Mouse (Mus musculus) kidney, embryonic 15.5 days (tissue): ENCODE results near the gene Stx7. TPM values are rescaled to one million over a fixed set of nuclear protein-coding genes. Genes with fewer than 3 reads are reported as not detected.
A peak's percentile ranks its signal among the peaks of the same experiment; 100 is the strongest.

Experiments
- ATAC-seq: fragments of 200-750 bp; cut with Nextera tagmentation; replicated peaks from 2 replicates; pipeline ENCODE4 v1.8.0; 2017; ENCODE audit warnings: moderate TSS enrichment; ENCODE audit not compliant: low FRiP score
- H3K27ac ChIP-seq: fragments of 300-500 bp; sonication (generic); 2 replicates; pipeline ENCODE4 v1.5.1; 2015; ENCODE audit warnings: mild to moderate bottlenecking, inconsistent platforms
- H3K27me3 ChIP-seq: fragments of 300-500 bp; sonication (generic); 2 replicates; pipeline ENCODE4 v1.6.1; 2015; ENCODE audit warnings: inconsistent platforms
- H3K36me3 ChIP-seq: fragments of 300-500 bp; sonication (generic); 2 replicates; pipeline ENCODE4 v1.6.1; 2015; ENCODE audit warnings: inconsistent platforms
- H3K4me1 ChIP-seq: fragments of 300-500 bp; sonication (generic); 2 replicates; pipeline ENCODE4 v1.6.1; 2015; ENCODE audit warnings: inconsistent platforms
- H3K4me2 ChIP-seq: fragments of 300-500 bp; sonication (generic); 2 replicates; pipeline ENCODE4 v1.6.1; 2015; ENCODE audit warnings: moderate library complexity, mild to moderate bottlenecking, inconsistent platforms
- H3K4me3 ChIP-seq: fragments of 300-500 bp; sonication (generic); replicated peaks from 2 replicates; pipeline ENCODE4 v1.5.1; 2015; ENCODE audit warnings: mild to moderate bottlenecking, inconsistent platforms
- H3K9ac ChIP-seq: fragments of 300-500 bp; sonication (generic); 2 replicates; pipeline ENCODE4 v1.6.1; 2015; ENCODE audit warnings: mild to moderate bottlenecking, inconsistent platforms
- H3K9me3 ChIP-seq: fragments of 300-500 bp; sonication (generic); replicated peaks from 2 replicates; pipeline ENCODE4 v1.6.1; 2016; ENCODE audit warnings: inconsistent platforms
- WGBS: fragments of 180-500 bp; shearing (Covaris S2); methylation state at CpG from one replicate; pipeline ENCODE4 v1.1.7; 2015; ENCODE audit warnings: mixed read lengths; 5-methylcytosine and 5-hydroxymethylcytosine counted together
- polyA plus RNA-seq: library from polyadenylated mRNA; unstranded; fragments of >200 nt; fragmentation: Nextera tagmentation; extraction: Ambion mirVana; gene quantifications from 2 replicates; pipeline ENCODE4 v1.2.1, GENCODE M21; 2015

Gene Stx7
- polyA plus RNA-seq, 1 experiment from 2014 or later: 108 TPM

- Histone ChIP-seq H3K36me3 (no peaks in the 10 kb centered on the region), H3K27ac (no peak overlapping the region), H3K4me1 (0 out of 2 replicates have a peak, but pooled peaks cover 5% of the 10 kb centered on the region), H3K9me3 (no peaks in the 10 kb centered on the region), H3K4me3 (no peak overlapping the region), H3K4me2 (no peak overlapping the region), H3K9ac (no peak overlapping the region), H3K27me3 (no peaks in the 10 kb centered on the region)
- WGBS: 92% methylated on average over 4 of the region's 4 CpGs
- ATAC-seq: no peak
Observed at GRCm38 (mm10) chr10:24171906-24172459, 22.9 kb downstream of the Stx7 start.

GRCm38 (mm10) chr10:24173210-24174001 is 24.3 kb downstream of the Stx7 start:
- Histone ChIP-seq H3K4me2 (no peak overlapping the region), H3K36me3 (no peaks in the 10 kb centered on the region), H3K27ac (no peak overlapping the region), H3K4me3 (no peak overlapping the region), H3K4me1 (0 out of 2 replicates have a peak, but pooled peaks cover 5% of the 10 kb centered on the region), H3K9me3 (no peaks in the 10 kb centered on the region), H3K9ac (no peak overlapping the region), H3K27me3 (no peaks in the 10 kb centered on the region)
- 34% methylated on average over 10 of the region's 10 CpGs for WGBS
- ATAC-seq: peak; percentile 74

- no peaks in the 10 kb centered on the region for H3K27me3 ChIP-seq
- no peak overlapping the region for H3K27ac ChIP-seq
- no peaks in the 10 kb centered on the region for H3K9me3 ChIP-seq
- H3K36me3 ChIP-seq: peaks cover 25% of the 10 kb centered on the region
- no peak overlapping the region for H3K9ac ChIP-seq
- no peak overlapping the region for H3K4me2 ChIP-seq
- H3K4me3 ChIP-seq: no peak overlapping the region
- ATAC-seq: no peak
- 53% methylated on average over 7 of the region's 7 CpGs for WGBS
- H3K4me1 ChIP-seq: no peaks in the 10 kb centered on the region
Observed at GRCm38 (mm10) chr10:24190392-24190791, 41.3 kb downstream of the Stx7 start.

- H3K4me1 ChIP-seq: no peaks in the 10 kb centered on the region
- no peaks in the 10 kb centered on the region for H3K9me3 ChIP-seq
- peaks cover 11% of the 10 kb centered on the region; the same call in 1 of the 2 replicates for H3K36me3 ChIP-seq
- no peak for ATAC-seq
- H3K9ac ChIP-seq: no peak overlapping the region
- H3K27ac ChIP-seq: no peak overlapping the region
- H3K27me3 ChIP-seq: no peaks in the 10 kb centered on the region
- WGBS: 63% methylated on average over 1 of the region's 1 CpGs
- H3K4me3 ChIP-seq: no peak overlapping the region
- H3K4me2 ChIP-seq: no peak overlapping the region
Observed at GRCm38 (mm10) chr10:24191977-24192376, 42.9 kb downstream of the Stx7 start.

- no peak overlapping the region for H3K4me3 ChIP-seq
- 32% methylated on average over 12 of the region's 12 CpGs for WGBS
- ATAC-seq: no peak
- no peaks in the 10 kb centered on the region for H3K4me1 ChIP-seq
- H3K27me3 ChIP-seq: no peaks in the 10 kb centered on the region
- H3K9ac ChIP-seq: no peak overlapping the region
- no peaks in the 10 kb centered on the region for H3K9me3 ChIP-seq
- H3K4me2 ChIP-seq: no peak overlapping the region
- H3K27ac ChIP-seq: no peak overlapping the region
- no peaks in the 10 kb centered on the region for H3K36me3 ChIP-seq
Observed at GRCm38 (mm10) chr10:24199303-24199702, 50.2 kb downstream of the Stx7 start.

GRCm38 (mm10) chr10:24200099-24200498 is 51.0 kb downstream of the Stx7 start:
- no peak overlapping the region for H3K9ac ChIP-seq
- no peaks in the 10 kb centered on the region for H3K27me3 ChIP-seq
- H3K36me3 ChIP-seq: no peaks in the 10 kb centered on the region
- no peaks in the 10 kb centered on the region for H3K4me1 ChIP-seq
- H3K27ac ChIP-seq: no peak overlapping the region
- 79% methylated on average over 3 of the region's 3 CpGs for WGBS
- no peak overlapping the region for H3K4me2 ChIP-seq
- ATAC-seq: no peak
- no peak overlapping the region for H3K4me3 ChIP-seq
- H3K9me3 ChIP-seq: no peaks in the 10 kb centered on the region

GRCm38 (mm10) chr10:24210075-24210474 is 61.0 kb downstream of the Stx7 start:
- no peak overlapping the region for H3K4me2 ChIP-seq
- no peak overlapping the region for H3K9ac ChIP-seq
- no peaks in the 10 kb centered on the region for H3K4me1 ChIP-seq
- H3K4me3 ChIP-seq: no peak overlapping the region
- no peaks in the 10 kb centered on the region for H3K27me3 ChIP-seq
- no peak for ATAC-seq
- 86% methylated on average over 6 of the region's 6 CpGs for WGBS
- no peaks in the 10 kb centered on the region for H3K9me3 ChIP-seq
- no peak overlapping the region for H3K27ac ChIP-seq
- H3K36me3 ChIP-seq: no peaks in the 10 kb centered on the region

GRCm38 (mm10) chr10:24213297-24213696 is 64.2 kb downstream of the Stx7 start:
- WGBS: 83% methylated on average over 5 of the region's 5 CpGs
- no peak for ATAC-seq
- no peaks in the 10 kb centered on the region for H3K9me3 ChIP-seq

GRCm38 (mm10) chr10:24217558-24218268 is 68.6 kb downstream of the Stx7 start:
- peaks cover under 1% of the 10 kb centered on the region for H3K4me1 ChIP-seq
- no peaks in the 10 kb centered on the region for H3K36me3 ChIP-seq
- peaks cover 2% of the 10 kb centered on the region for H3K27me3 ChIP-seq
- H3K4me3 ChIP-seq: no peak overlapping the region
- no peak for ATAC-seq
- H3K4me2 ChIP-seq: no peak overlapping the region
- WGBS: 44% methylated on average over 6 of the region's 6 CpGs
- H3K27ac ChIP-seq: no peak overlapping the region
- no peak overlapping the region for H3K9ac ChIP-seq
- no peaks in the 10 kb centered on the region for H3K9me3 ChIP-seq

More at GRCm38 (mm10) chr10:24213297-24213696, 64.2 kb downstream of the Stx7 start:
- Histone ChIP-seq H3K4me3 (no peak overlapping the region), H3K27ac (no peak overlapping the region), H3K36me3 (no peaks in the 10 kb centered on the region), H3K4me2 (no peak overlapping the region), H3K4me1 (no peaks in the 10 kb centered on the region), H3K9ac (no peak overlapping the region), H3K27me3 (no peaks in the 10 kb centered on the region)

GRCm38 (mm10) chr10:24220931-24221330 is 71.8 kb downstream of the Stx7 start:
- ATAC-seq: no peak
- no peak overlapping the region for H3K4me3 ChIP-seq
- no peak overlapping the region for H3K9ac ChIP-seq
- 77% methylated on average over 5 of the region's 5 CpGs for WGBS
- peaks cover 25% of the 10 kb centered on the region for H3K4me1 ChIP-seq
- no peaks in the 10 kb centered on the region for H3K36me3 ChIP-seq
- H3K27me3 ChIP-seq: peaks cover 24% of the 10 kb centered on the region
- no peak overlapping the region for H3K27ac ChIP-seq
- H3K9me3 ChIP-seq: no peaks in the 10 kb centered on the region
- no peak overlapping the region for H3K4me2 ChIP-seq

GRCm38 (mm10) chr10:24222911-24223310 is 73.8 kb downstream of the Stx7 start:
- H3K4me2 ChIP-seq: peak overlapping the region; percentile 98
- H3K36me3 ChIP-seq: no peaks in the 10 kb centered on the region
- peaks cover 24% of the 10 kb centered on the region for H3K27me3 ChIP-seq
- H3K9me3 ChIP-seq: no peaks in the 10 kb centered on the region
- no peak overlapping the region for H3K27ac ChIP-seq
- peak overlapping the region; percentile 61 for H3K4me3 ChIP-seq
- H3K4me1 ChIP-seq: peaks cover 25% of the 10 kb centered on the region
- no peak; the same call in none of the 2 replicates for ATAC-seq
- peak overlapping the region; percentile 57 for H3K9ac ChIP-seq
- 14% methylated on average over 6 of the region's 6 CpGs for WGBS
